Mouse (Mus musculus) myocyte (in vitro differentiated cells): ENCODE results near the gene Cd27.

Experiments used
- CEBPB ChIP-seq: IDR thresholded peaks from 2 replicates; pipeline ENCODE4 v1.6.1; 2011; ENCODE audit warnings: mild to moderate bottlenecking, moderate library complexity; ENCODE audit not compliant: poor library complexity, insufficient read depth, severe bottlenecking
- E2F4 ChIP-seq: IDR thresholded peaks from one replicate; pipeline ENCODE4 v1.6.1; 2011; ENCODE audit warnings: mild to moderate bottlenecking, control low read depth, moderate library complexity; ENCODE audit not compliant: insufficient read depth
- MYOG ChIP-seq, 3 experiments: IDR thresholded peaks; one replicate each; pipeline ENCODE4 v1.6.1; 2011; ENCODE audit warnings: control low read depth in 2 of 3, low read depth in 2 of 3, mild to moderate bottlenecking in 2 of 3; ENCODE audit not compliant: insufficient read length in 2 of 3, control insufficient read depth in 1 of 3, insufficient read depth in 1 of 3
- POLR2A ChIP-seq: IDR thresholded peaks from one replicate; pipeline ENCODE4 v1.6.1; 2011; ENCODE audit warnings: low read depth, mild to moderate bottlenecking, control low read depth, moderate library complexity; ENCODE audit not compliant: insufficient read length
- POLR2AphosphoS2 ChIP-seq: IDR thresholded peaks from one replicate; pipeline ENCODE4 v1.6.1; 2011; ENCODE audit warnings: low read depth, control low read depth; ENCODE audit not compliant: insufficient read length
- TCF12 ChIP-seq: IDR thresholded peaks from one replicate; pipeline ENCODE4 v1.6.1; 2011; ENCODE audit warnings: mild to moderate bottlenecking, control low read depth; ENCODE audit not compliant: poor library complexity, insufficient read depth, severe bottlenecking
- USF1 ChIP-seq: IDR thresholded peaks from one replicate; pipeline ENCODE4 v1.6.1; 2011; ENCODE audit warnings: low read depth, mild to moderate bottlenecking, control low read depth, moderate library complexity

GRCm38 (mm10) chr6:125222577-125222976, 14.2 kb downstream of the Cd27 start:
- no peak for TF ChIP-seq POLR2A
- no peak for TF ChIP-seq CEBPB
- TF ChIP-seq E2F4: no peak
- no peak for TF ChIP-seq TCF12
- no peak for TF ChIP-seq USF1
- TF ChIP-seq POLR2AphosphoS2: no peak
- TF ChIP-seq MYOG (IDR thresholded peaks at IDR 0.05; ENCODE audit: control insufficient read depth in 1 of 3, insufficient read depth in 1 of 3, insufficient read length in 2 of 3, low read depth in 2 of 3): no peak
